In the genomic region with DNA sequence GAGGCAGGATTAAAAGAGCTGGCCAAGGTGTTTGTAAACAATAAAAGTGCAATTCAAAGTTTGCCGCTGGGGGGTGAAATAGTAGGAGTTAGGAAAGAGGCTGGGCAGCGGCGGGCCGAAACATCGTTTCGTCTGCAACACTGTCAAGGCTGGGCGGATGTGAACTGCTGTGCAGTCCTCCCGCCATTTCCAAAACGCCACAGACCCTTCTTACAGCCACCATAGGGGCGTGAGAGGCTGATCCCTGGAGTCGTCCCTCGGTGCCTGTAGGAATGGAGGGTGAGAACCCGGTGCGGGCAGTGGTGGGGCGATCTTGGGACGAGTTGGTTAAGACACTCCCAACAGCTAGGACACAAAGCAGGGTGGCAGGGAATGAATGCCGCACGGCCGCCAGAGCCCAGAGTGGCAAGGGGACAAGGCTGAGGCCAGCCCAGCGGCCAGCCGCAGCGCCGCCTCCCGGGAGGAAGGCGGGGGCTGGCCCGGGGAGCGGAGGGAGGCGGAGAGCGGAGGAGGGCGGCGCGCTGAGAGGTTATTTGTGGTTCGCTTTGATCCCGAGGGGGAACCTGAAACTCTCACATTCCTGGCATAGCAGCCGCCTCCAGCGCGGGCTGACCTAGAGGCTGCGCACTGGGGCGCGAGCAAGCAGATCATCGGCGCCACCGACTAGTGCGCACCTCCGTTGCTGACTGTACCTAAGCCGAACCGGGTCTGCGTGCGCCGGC, we compare ENCODE assay signal across 7 mouse cellular contexts. TPM values are rescaled to one million over a fixed set of nuclear protein-coding genes. Genes with fewer than 3 reads are reported as not detected.
DNase-seq lines count a peak whose midpoint lies in the region; ATAC-seq lines count a peak whose summit lies in the region.

No protein-coding gene starts in this region.

- peaks cover 6% of the 10 kb centered on the region; the same call in 1 of the 2 replicates for H3K36me3 ChIP-seq in intestine, embryonic 15.5 days

- peak overlapping the region; percentile 84 for H3K4me2 ChIP-seq in intestine, embryonic 15.5 days (replicated peaks)

- peak overlapping the region; percentile 97 for H3K27ac ChIP-seq in intestine, embryonic 15.5 days

- peak overlapping the region; percentile 85 for H3K9ac ChIP-seq in intestine, embryonic 15.5 days

- intact Hi-C loops in gastrocnemius, postnatal 36 days (cut with DNase I): no loop called here
- intact Hi-C loops in left cerebral cortex, postnatal 14 days (cut with DNase I): loop anchor here (5.0 to 10.0 kb wide), 2 partner anchors 75 to 147 kb away; no protein-coding TSS in a partner anchor

- no peaks in the 10 kb centered on the region for H3K27me3 ChIP-seq in intestine, embryonic 15.5 days (replicated peaks)

- no peaks in the 10 kb centered on the region for H3K9me3 ChIP-seq in intestine, embryonic 15.5 days

- peak; percentile 90 for ATAC-seq in intestine, embryonic 15.5 days
- ATAC-seq in megakaryocyte progenitor cell, adult 5-6 weeks (replicated peaks; ENCODE audit: poor library complexity): peak; percentile 70

- peaks cover 47% of the 10 kb centered on the region for H3K4me1 ChIP-seq in intestine, embryonic 15.5 days (replicated peaks)

- H3K4me3 ChIP-seq in intestine, embryonic 15.5 days (replicated peaks): peak overlapping the region; percentile 71

- DNase-seq in adrenal gland, adult 8-10 months: peak; percentile 94
- DNase-seq in embryo, embryonic 10.5 days (ENCODE audit: low spot score): peak; percentile 96
- peak; percentile 87 to 92 for DNase-seq in gastrocnemius, postnatal 36 days
- DNase-seq in left cerebral cortex, postnatal 14 days (ENCODE audit: low spot score in 2 of 2): peak; percentile 66 to 78
- DNase-seq in right cerebral cortex, postnatal 25 days: peak; percentile 83

- WGBS in intestine, embryonic 15.5 days: under 1% methylated on average over 50 of the region's 50 CpGs

RNA-seq across cellular contexts. Expression of gene Amotl2, which starts 0.9 kb away (rescaled TPM):
- total RNA-seq in adrenal gland, adult 8-10 months (2022): 100 to 1,000 TPM in 2 of 4 experiments, 10 to 100 TPM in 2; 77.4 to 388 (median 110) TPM
- total RNA-seq in gastrocnemius, postnatal 36 days (2021): 10 to 100 TPM; 12.0 to 20.5 TPM
- 31.8 and 32.9 TPM in 2 replicates for polyA plus RNA-seq in intestine, embryonic 15.5 days (2015; fragmentation: Nextera tagmentation; extraction: Ambion mirVana)
- 10 to 100 TPM; 16.7 to 19.5 TPM for total RNA-seq in left cerebral cortex, postnatal 14 days (2021)
- total RNA-seq in megakaryocyte progenitor cell, adult 5-6 weeks (2015): 0.84 and 2.1 TPM in 2 replicates
- 0.98 and 8.5 TPM in 2 replicates for total RNA-seq in megakaryocyte progenitor cell, adult 5-6 weeks (2017)

Comparison
In these comparisons a context has a peak if more than half of its experiments do, and no peak if none do; other contexts are left out.
1. Peak in every context shown above with its lines: DNase-seq, ATAC-seq, H3K4me3 ChIP-seq and H3K27ac ChIP-seq.